Mouse (Mus musculus) CH12.LX (cell line): ENCODE measurements around the gene Gm44502. TPM values are rescaled to one million over a fixed set of nuclear protein-coding genes. Genes with fewer than 3 reads are reported as not detected.

Source experiments
- DNase-seq: peaks from one replicate; pipeline ENCODE4 v3.0.0-alpha.2; 2013; ENCODE audit errors: extremely low read depth
- H3K27ac ChIP-seq: 2 replicates; pipeline ENCODE4 v1.5.1; 2012; ENCODE audit warnings: low read depth, mild to moderate bottlenecking, control low read depth, moderate library complexity; ENCODE audit not compliant: insufficient read depth
- H3K27me3 ChIP-seq: replicated peaks from 2 replicates; pipeline ENCODE3; 2012; ENCODE audit warnings: inconsistent platforms
- H3K36me3 ChIP-seq, 2 experiments: replicated peaks in 1 of 2; 2 replicates each; pipeline versions ENCODE3 to v1.6.1; 2012; ENCODE audit warnings: inconsistent platforms in 1 of 2, low read length in 1 of 2, mild to moderate bottlenecking in 1 of 2, mixed read lengths in 1 of 2, moderate library complexity in 1 of 2; ENCODE audit not compliant: control insufficient read depth in 1 of 2, insufficient read depth in 1 of 2
- H3K4me1 ChIP-seq, 2 experiments: 2 replicates each; pipeline ENCODE4 v1.6.1; 2012; ENCODE audit warnings: inconsistent platforms in 1 of 2, moderate library complexity in 1 of 2; ENCODE audit not compliant: insufficient read depth in 2 of 2, control insufficient read depth in 1 of 2
- H3K4me2 ChIP-seq: 2 replicates; pipeline ENCODE4 v1.6.1; 2012; ENCODE audit warnings: low read depth, mild to moderate bottlenecking, control low read depth; ENCODE audit not compliant: poor library complexity, insufficient read depth, severe bottlenecking
- H3K4me3 ChIP-seq, 3 experiments: fragments of 150-350 bp in 1 of 3; sonication (generic) in 1 of 3; replicated peaks in 1 of 3; 2 replicates each; pipeline versions ENCODE3 to v1.5.1; 2011 to 2012; ENCODE audit warnings: low read depth in 2 of 3, low read length in 2 of 3, mild to moderate bottlenecking in 2 of 3, moderate library complexity in 2 of 3, control low read depth in 1 of 3, improper control_type of control experiment in 1 of 3, inconsistent platforms in 1 of 3, mixed read lengths in 1 of 3; ENCODE audit not compliant: poor library complexity in 1 of 3
- H3K79me2 ChIP-seq: replicated peaks from 2 replicates; pipeline ENCODE4 v1.6.1; 2012; ENCODE audit warnings: mild to moderate bottlenecking, moderate library complexity; ENCODE audit not compliant: control insufficient read depth, poor library complexity, insufficient read depth, severe bottlenecking; ENCODE audit errors: extremely low read depth
- H3K9ac ChIP-seq: 2 replicates; pipeline ENCODE4 v1.6.1; 2012; ENCODE audit warnings: low read depth, mild to moderate bottlenecking, control low read depth, moderate library complexity; ENCODE audit not compliant: insufficient read depth
- H3K9me3 ChIP-seq: replicated peaks from 2 replicates; pipeline ENCODE3; 2012; ENCODE audit warnings: low read length, inconsistent platforms, mixed read lengths
- BHLHE40 ChIP-seq: IDR thresholded peaks from 2 replicates; pipeline ENCODE4 v1.6.1; 2011; ENCODE audit warnings: mild to moderate bottlenecking, low read depth, low read length, improper control_type of control experiment
- CHD2 ChIP-seq: IDR thresholded peaks from 2 replicates; pipeline ENCODE4 v1.6.1; 2011; ENCODE audit warnings: low read length, improper control_type of control experiment
- E2F4 ChIP-seq: IDR thresholded peaks from 2 replicates; pipeline ENCODE4 v1.6.1; 2011; ENCODE audit warnings: low read depth, low read length, improper control_type of control experiment; ENCODE audit not compliant: insufficient replicate concordance
- ELF1 ChIP-seq: IDR thresholded peaks from 2 replicates; pipeline ENCODE4 v1.6.1; 2014; ENCODE audit warnings: low read depth, mild to moderate bottlenecking, inconsistent platforms, low read length, improper control_type of control experiment
- EP300 ChIP-seq: IDR thresholded peaks from 2 replicates; pipeline ENCODE4 v1.6.1; 2011; ENCODE audit warnings: low read length, improper control_type of control experiment
- ETS1 ChIP-seq: conservative IDR thresholded peaks from 2 replicates; pipeline ENCODE4 v1.6.1; 2012; ENCODE audit warnings: low read depth, mild to moderate bottlenecking, inconsistent platforms, low read length, improper control_type of control experiment, moderate library complexity
- JUND ChIP-seq: conservative IDR thresholded peaks from 2 replicates; pipeline ENCODE4 v1.6.1; 2011; ENCODE audit warnings: low read depth, low read length, improper control_type of control experiment
- MAX ChIP-seq: IDR thresholded peaks from 2 replicates; pipeline ENCODE4 v1.6.1; 2011; ENCODE audit warnings: low read length, improper control_type of control experiment
- MAZ ChIP-seq: IDR thresholded peaks from 2 replicates; pipeline ENCODE4 v1.6.1; 2012; ENCODE audit warnings: low read depth, mild to moderate bottlenecking, inconsistent platforms, low read length, improper control_type of control experiment, moderate library complexity
- MEF2A ChIP-seq: IDR thresholded peaks from 2 replicates; pipeline ENCODE4 v1.6.1; 2014; ENCODE audit warnings: low read depth, mild to moderate bottlenecking, inconsistent platforms, low read length, improper control_type of control experiment, borderline replicate concordance
- MXI1 ChIP-seq: IDR thresholded peaks from 2 replicates; pipeline ENCODE4 v1.6.1; 2011; ENCODE audit warnings: mild to moderate bottlenecking, low read depth, low read length, improper control_type of control experiment
- MYC ChIP-seq: IDR thresholded peaks from 2 replicates; pipeline ENCODE4 v1.6.1; 2011; ENCODE audit warnings: low read depth, mild to moderate bottlenecking, improper control_type of control experiment, low read length
- NELFE ChIP-seq: IDR thresholded peaks from 2 replicates; pipeline ENCODE4 v1.6.1; 2011; ENCODE audit warnings: low read depth, low read length, improper control_type of control experiment
- NRF1 ChIP-seq: IDR thresholded peaks from 2 replicates; pipeline ENCODE4 v1.6.1; 2014; ENCODE audit warnings: low read depth, mild to moderate bottlenecking, inconsistent platforms, low read length, improper control_type of control experiment, moderate library complexity
- PAX5 ChIP-seq: IDR thresholded peaks from 2 replicates; pipeline ENCODE4 v1.6.1; 2012; ENCODE audit warnings: low read length, inconsistent platforms, mixed read lengths
- RAD21 ChIP-seq: IDR thresholded peaks from 2 replicates; pipeline ENCODE4 v1.6.1; 2011; ENCODE audit warnings: low read depth, mild to moderate bottlenecking, low read length, improper control_type of control experiment, moderate library complexity
- RCOR1 ChIP-seq: conservative IDR thresholded peaks from 2 replicates; pipeline ENCODE4 v1.6.1; 2012; ENCODE audit warnings: low read depth, mild to moderate bottlenecking, inconsistent platforms, low read length, improper control_type of control experiment
- SIN3A ChIP-seq: IDR thresholded peaks from 2 replicates; pipeline ENCODE4 v1.6.1; 2012; ENCODE audit warnings: low read length, improper control_type of control experiment, inconsistent platforms
- TBP ChIP-seq: conservative IDR thresholded peaks from 2 replicates; pipeline ENCODE4 v1.6.1; 2011; ENCODE audit warnings: low read depth, low read length, improper control_type of control experiment
- UBTF ChIP-seq: IDR thresholded peaks from 2 replicates; pipeline ENCODE4 v1.6.1; 2012; ENCODE audit warnings: low read depth, mild to moderate bottlenecking, inconsistent platforms, low read length, improper control_type of control experiment, moderate library complexity
- USF1 ChIP-seq: IDR thresholded peaks from 2 replicates; pipeline ENCODE4 v1.6.1; 2014; ENCODE audit warnings: low read depth, mild to moderate bottlenecking, inconsistent platforms, low read length, improper control_type of control experiment
- ZC3H11A ChIP-seq: IDR thresholded peaks from 2 replicates; pipeline ENCODE4 v1.6.1; 2012; ENCODE audit warnings: low read depth, mild to moderate bottlenecking, inconsistent platforms, low read length, improper control_type of control experiment
- ZNF384 ChIP-seq: IDR thresholded peaks from 2 replicates; pipeline ENCODE4 v1.6.1; 2012; ENCODE audit warnings: low read depth, low read length, improper control_type of control experiment, inconsistent platforms
- dilution Hi-C: fragments of 300-500 bp; cut with MboI; formaldehyde crosslinking; loops from 2 replicates; pipeline ENCODE4 v1.14.3; 2020; ENCODE audit warnings: low sequenced_read_pairs; ENCODE audit not compliant: extremely low pct_unique_long_range_greater_than_20kb, extremely low pct_ligation_motif_present
- in situ Hi-C: fragments of 300-500 bp; cut with MboI; formaldehyde crosslinking; loops from 3 replicates; pipeline ENCODE4 v1.14.3; 2019; ENCODE audit warnings: low sequenced_read_pairs, low pct_ligation_motif_present, low pct_unique_long_range_greater_than_20kb, mixed read lengths
- polyA plus RNA-seq: library from polyadenylated mRNA; unstranded; fragments of >175 nt; gene quantifications from 2 replicates; pipeline ENCODE4 v1.2.1, GENCODE M21; 2012; ENCODE audit warnings: low read depth; ENCODE audit not compliant: insufficient read length
- total RNA-seq, 2 experiments: library from RNA; depleted of rRNA; stranded (reverse); fragments of 300-350 nt in 1 of 2; fragments of >200 nt in 1 of 2; gene quantifications; 2 replicates each; pipeline ENCODE4 v1.2.3; 2012 to 2014

The Gm44502 gene
- total and polyA plus RNA-seq, 3 experiments, result 0.13 to 0.15 TPM; not detected in 1

- in situ Hi-C loops, result loop anchor here (10.0 kb wide), 1 partner anchor 350 kb away; the partner anchor contains the start of gene Trabd
Measured at GRCm38 (mm10) chr15:89424621-89425020, 4.9 kb downstream of the Gm44502 start.

GRCm38 (mm10) chr15:89421938-89422337 lies 7.6 kb downstream of the Gm44502 start:
- in situ Hi-C loops (loop anchor here (10.0 kb wide), 1 partner anchor 347 kb away; the partner anchor contains the start of gene Trabd), dilution Hi-C loops (no loop called here)
- DNase-seq, result no peak
- Histone ChIP-seq H3K36me3 (peaks cover 55 to 90% of the 10 kb centered on the region in 2 experiments), H3K4me1 (no peaks in the 10 kb centered on the region), H3K27me3 (no peaks in the 10 kb centered on the region), H3K4me2 (no peak overlapping the region), H3K9ac (no peak overlapping the region), H3K4me3 (no peak overlapping the region), H3K79me2 (no peaks in the 10 kb centered on the region), H3K27ac (no peak overlapping the region), H3K9me3 (no peaks in the 10 kb centered on the region)
- TF ChIP-seq USF1, result no peak
- TF ChIP-seq PAX5, result no peak
- TF ChIP-seq BHLHE40, result no peak
- no peak for TF ChIP-seq NRF1
- TF ChIP-seq NELFE, result no peak
- TF ChIP-seq CHD2, result no peak
- TF ChIP-seq MAZ, result no peak
- TF ChIP-seq MYC, result no peak
- TF ChIP-seq EP300, result no peak
- TF ChIP-seq MAX, result no peak
- TF ChIP-seq ZC3H11A, result no peak

More at GRCm38 (mm10) chr15:89424621-89425020, 4.9 kb downstream of the Gm44502 start:
- no peaks in the 10 kb centered on the region for H3K27me3 ChIP-seq
- peaks cover 40 to 78% of the 10 kb centered on the region in 2 experiments for H3K36me3 ChIP-seq
- no peak overlapping the region for H3K9ac ChIP-seq
- dilution Hi-C loops, result no loop called here
- no peaks in the 10 kb centered on the region for H3K9me3 ChIP-seq
- H3K4me2 ChIP-seq, result no peak overlapping the region
- peaks cover 0 to 6% of the 10 kb centered on the region in 2 experiments; a peak in 2 of 4 replicates for H3K4me1 ChIP-seq
- H3K4me3 ChIP-seq, result no peak overlapping the region
- H3K27ac ChIP-seq, result no peak overlapping the region
- no peak for TF ChIP-seq E2F4
- no peak for TF ChIP-seq SIN3A
- TF ChIP-seq ZNF384, result no peak
- no peak for TF ChIP-seq RAD21
- no peak for TF ChIP-seq MEF2A
- no peak for TF ChIP-seq RCOR1
- TF ChIP-seq JUND, result no peak
- TF ChIP-seq CHD2, result no peak
- TF ChIP-seq UBTF, result no peak
- no peak for TF ChIP-seq TBP
- TF ChIP-seq EP300, result no peak
- no peak for TF ChIP-seq PAX5
- TF ChIP-seq NELFE, result no peak
- TF ChIP-seq ELF1, result no peak
- no peak for TF ChIP-seq ETS1
- no peak for TF ChIP-seq MAX
- no peak for TF ChIP-seq ZC3H11A
- TF ChIP-seq USF1, result no peak
- TF ChIP-seq MXI1, result no peak
- no peak for DNase-seq
- peaks cover 8% of the 10 kb centered on the region; the same call in 1 of the 2 replicates for H3K79me2 ChIP-seq
